Mouse (Mus musculus): Measurements from ENCODE around the gene Gm8126.
"Not testable (repeated sequence)": the region's sequence is repeated elsewhere in the genome, so short reads cannot be mapped to it uniquely, and the experiment has no call there.

DNA sequence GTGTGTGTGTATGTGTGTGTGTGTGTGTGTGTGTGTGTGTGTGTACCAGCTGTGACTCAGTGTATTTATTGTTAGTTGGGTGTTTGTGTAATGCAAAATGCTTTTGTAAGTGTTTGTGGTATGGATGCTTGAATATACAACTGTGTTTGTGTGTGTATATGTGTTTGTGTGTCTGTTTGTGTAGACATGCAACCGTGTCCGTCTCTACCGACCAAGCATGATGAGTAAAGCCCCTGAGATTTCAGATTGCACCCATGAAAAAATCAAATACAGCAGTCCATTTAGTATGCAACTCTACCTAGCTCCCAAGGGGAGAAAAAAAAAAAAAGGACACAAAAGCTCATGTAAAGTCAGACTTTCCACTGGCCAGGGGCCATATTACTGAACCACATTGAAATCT, 5.0 kb downstream of the Gm8126 start:
- TF ChIP-seq CTCF (IDR thresholded peaks at IDR 0.05; ENCODE audit: control insufficient read depth, insufficient read depth, low read length); POLR2A (IDR thresholded peaks at IDR 0.05; ENCODE audit: borderline replicate concordance, control insufficient read depth, low read depth, low read length): not testable (repeated sequence)

All from bone marrow, adult 2 months (tissue).